Mouse (Mus musculus) liver, embryonic 14.5 days (tissue): ENCODE data around the gene Llph.

Source experiments
- CTCF ChIP-seq: IDR thresholded peaks from 2 replicates; pipeline ENCODE4 v1.5.1; 2016; ENCODE audit warnings: antibody characterized with exemption, low read depth, control low read depth
- EP300 ChIP-seq: IDR thresholded peaks from 2 replicates; pipeline ENCODE4 v1.6.1; 2016; ENCODE audit warnings: antibody characterized with exemption, low read depth

- TF ChIP-seq CTCF (no peak), EP300 (no peak)
Measured at GRCm38 (mm10) chr10:120271318-120271717, 44.4 kb downstream of the Llph start.
